Mouse (Mus musculus) ES-E14 (cell line): Measurements from ENCODE around the gene Ndufs1.

Experiments used
- CHD2 ChIP-seq: IDR thresholded peaks from 2 replicates; pipeline ENCODE4 v1.6.1; 2014; ENCODE audit warnings: mild to moderate bottlenecking, low read depth, low read length, inconsistent platforms
- HCFC1 ChIP-seq: IDR thresholded peaks from 2 replicates; pipeline ENCODE4 v1.6.1; 2012; ENCODE audit warnings: low read length, inconsistent platforms, borderline replicate concordance; ENCODE audit not compliant: insufficient read depth
- MAFK ChIP-seq: IDR thresholded peaks from 2 replicates; pipeline ENCODE4 v1.6.1; 2014; ENCODE audit warnings: mild to moderate bottlenecking, low read depth, low read length, inconsistent platforms; ENCODE audit not compliant: insufficient read depth
- ZC3H11A ChIP-seq: IDR thresholded peaks from 2 replicates; pipeline ENCODE4 v1.6.1; 2012; ENCODE audit warnings: low read depth, mild to moderate bottlenecking, inconsistent platforms, low read length, borderline replicate concordance
- ZNF384 ChIP-seq: IDR thresholded peaks from 2 replicates; pipeline ENCODE4 v1.6.1; 2012; ENCODE audit warnings: low read depth, low read length, inconsistent platforms

GRCm38 (mm10) chr1:63140231-63140630, 36.4 kb downstream of the Ndufs1 start:
- TF ChIP-seq ZNF384 (peak; percentile 89), ZC3H11A (no peak), CHD2 (no peak), HCFC1 (no peak), MAFK (no peak)
